Mouse (Mus musculus) T-helper 17 cell (primary cell): ENCODE results near the gene Zbtb45.

Source experiments
- in situ Hi-C, 2 experiments: fragments of 300-600 bp; cut with MboI, MseI; formaldehyde crosslinking; loops; 1 replicate in 1 of 2; 2 replicates in 1 of 2; pipeline ENCODE4 v1.15.1; 2025; ENCODE audit warnings: high pct_unique_total_duplicates in 2 of 2

Zbtb45 gene

GRCm38 (mm10) chr7:13035211-13035855 lies 25.5 kb upstream of the Zbtb45 start:
- in situ Hi-C loops: no loop called here

GRCm38 (mm10) chr7:13034148-13034977 lies 24.5 kb upstream of the Zbtb45 start, which contains the start of gene Chmp2a:
TSS of gene Chmp2a (minus strand) at chr7:13034807.
- in situ Hi-C loops: no loop called here

GRCm38 (mm10) chr7:13033451-13034147 lies 23.8 kb upstream of the Zbtb45 start:
- in situ Hi-C loops: no loop called here

- in situ Hi-C loops: no loop called here
These were observed 22.7 kb upstream of the Zbtb45 start for GRCm38 (mm10) chr7:13032541-13032940.

GRCm38 (mm10) chr7:13031983-13032382 lies 22.1 kb upstream of the Zbtb45 start:
- in situ Hi-C loops: no loop called here

GRCm38 (mm10) chr7:13031069-13031468 lies 21.2 kb upstream of the Zbtb45 start:
- in situ Hi-C loops: no loop called here

- in situ Hi-C loops: no loop called here
These were observed 19.2 kb upstream of the Zbtb45 start for GRCm38 (mm10) chr7:13028986-13029385.

GRCm38 (mm10) chr7:13025511-13026112 lies 15.8 kb upstream of the Zbtb45 start:
- in situ Hi-C loops: no loop called here

- in situ Hi-C loops: no loop called here
These were observed 15.0 kb upstream of the Zbtb45 start for GRCm38 (mm10) chr7:13024805-13025204.

GRCm38 (mm10) chr7:13023928-13024731 lies 14.3 kb upstream of the Zbtb45 start:
- in situ Hi-C loops: no loop called here

GRCm38 (mm10) chr7:13022773-13023535 lies 13.1 kb upstream of the Zbtb45 start:
- in situ Hi-C loops: no loop called here

GRCm38 (mm10) chr7:13015217-13015616 lies 5.4 kb upstream of the Zbtb45 start:
- in situ Hi-C loops: no loop called here

GRCm38 (mm10) chr7:13014275-13014839 lies 4.5 kb upstream of the Zbtb45 start:
- in situ Hi-C loops: no loop called here

- in situ Hi-C loops: no loop called here
These were observed 3.8 kb upstream of the Zbtb45 start for GRCm38 (mm10) chr7:13013671-13014070.

GRCm38 (mm10) chr7:13009143-13010004 lies 460 bp downstream of the Zbtb45 start:
- in situ Hi-C loops: loop anchor here (5.0 kb wide), 3 partner anchors 33 to 67 kb away; no protein-coding TSS in a partner anchor

- in situ Hi-C loops: loop anchor here (5.0 kb wide), 3 partner anchors 35 to 65 kb away; no protein-coding TSS in a partner anchor
These were observed 2.3 kb downstream of the Zbtb45 start for GRCm38 (mm10) chr7:13007341-13008092.

- in situ Hi-C loops: loop anchor here (5.0 kb wide), 3 partner anchors 36 to 64 kb away; no protein-coding TSS in a partner anchor
These were observed 3.3 kb downstream of the Zbtb45 start for GRCm38 (mm10) chr7:13006531-13006930.

GRCm38 (mm10) chr7:13006011-13006410 lies 3.8 kb downstream of the Zbtb45 start:
- in situ Hi-C loops: loop anchor here (5.0 kb wide), 3 partner anchors 36 to 64 kb away; no protein-coding TSS in a partner anchor
